Mouse (Mus musculus) splenic B cell, adult 2 months (primary cell): ENCODE results near the gene Ptprg.

ENCODE experiments used
- DNase-seq: peaks from one replicate; pipeline ENCODE4 v3.0.0-alpha.2; 2011; ENCODE audit warnings: low read depth, low spot score
- H3K27me3 ChIP-seq: 2 replicates; pipeline ENCODE4 v1.6.1; 2012; ENCODE audit warnings: mild to moderate bottlenecking, low read length, moderate library complexity, mixed read lengths; ENCODE audit not compliant: control insufficient read depth, poor library complexity, insufficient read depth, severe bottlenecking
- H3K36me3 ChIP-seq: 2 replicates; pipeline ENCODE4 v1.6.1; 2012; ENCODE audit warnings: mild to moderate bottlenecking, low read length, moderate library complexity, mixed read lengths; ENCODE audit not compliant: control insufficient read depth, poor library complexity, insufficient read depth, severe bottlenecking

The Ptprg gene

GRCm38 (mm10) chr14:12062628-12063360, 509.5 kb downstream of the Ptprg start:
- Histone ChIP-seq H3K27me3 (no peaks in the 10 kb centered on the region), H3K36me3 (no peaks in the 10 kb centered on the region)
- DNase-seq: no peak

- Histone ChIP-seq H3K36me3 (no peaks in the 10 kb centered on the region), H3K27me3 (no peaks in the 10 kb centered on the region)
- DNase-seq: no peak
These were observed 511.7 kb downstream of the Ptprg start for GRCm38 (mm10) chr14:12065001-12065400.

- no peak for DNase-seq
- no peaks in the 10 kb centered on the region for H3K36me3 ChIP-seq
- no peaks in the 10 kb centered on the region for H3K27me3 ChIP-seq
These were observed 512.4 kb downstream of the Ptprg start for GRCm38 (mm10) chr14:12065736-12066135.

- Histone ChIP-seq H3K36me3 (no peaks in the 10 kb centered on the region), H3K27me3 (no peaks in the 10 kb centered on the region)
- DNase-seq: no peak
These were observed 516.4 kb downstream of the Ptprg start for GRCm38 (mm10) chr14:12069707-12070106.

- DNase-seq: no peak
- Histone ChIP-seq H3K36me3 (no peaks in the 10 kb centered on the region), H3K27me3 (no peaks in the 10 kb centered on the region)
These were observed 517.0 kb downstream of the Ptprg start for GRCm38 (mm10) chr14:12070361-12070760.

GRCm38 (mm10) chr14:12070856-12071465, 517.6 kb downstream of the Ptprg start:
- no peaks in the 10 kb centered on the region for H3K36me3 ChIP-seq
- DNase-seq: no peak
- H3K27me3 ChIP-seq: no peaks in the 10 kb centered on the region

GRCm38 (mm10) chr14:12072026-12072861, 518.9 kb downstream of the Ptprg start:
- Histone ChIP-seq H3K36me3 (no peaks in the 10 kb centered on the region), H3K27me3 (no peaks in the 10 kb centered on the region)
- DNase-seq: no peak

GRCm38 (mm10) chr14:12073408-12074107, 520.2 kb downstream of the Ptprg start:
- H3K36me3 ChIP-seq: no peaks in the 10 kb centered on the region
- no peak for DNase-seq
- no peaks in the 10 kb centered on the region for H3K27me3 ChIP-seq

- Histone ChIP-seq H3K36me3 (no peaks in the 10 kb centered on the region), H3K27me3 (no peaks in the 10 kb centered on the region)
- no peak for DNase-seq
These were observed 523.9 kb downstream of the Ptprg start for GRCm38 (mm10) chr14:12077193-12077592.

- no peak for DNase-seq
- no peaks in the 10 kb centered on the region for H3K36me3 ChIP-seq
- H3K27me3 ChIP-seq: no peaks in the 10 kb centered on the region
These were observed 525.9 kb downstream of the Ptprg start for GRCm38 (mm10) chr14:12079250-12079649.

GRCm38 (mm10) chr14:12079833-12080401, 526.6 kb downstream of the Ptprg start:
- no peak for DNase-seq
- H3K36me3 ChIP-seq: no peaks in the 10 kb centered on the region
- no peaks in the 10 kb centered on the region for H3K27me3 ChIP-seq

GRCm38 (mm10) chr14:12082131-12082921, 529.0 kb downstream of the Ptprg start:
- Histone ChIP-seq H3K27me3 (no peaks in the 10 kb centered on the region), H3K36me3 (no peaks in the 10 kb centered on the region)
- no peak for DNase-seq

- DNase-seq: no peak
- H3K27me3 ChIP-seq: no peaks in the 10 kb centered on the region
- H3K36me3 ChIP-seq: no peaks in the 10 kb centered on the region
These were observed 530.7 kb downstream of the Ptprg start for GRCm38 (mm10) chr14:12084076-12084475.

GRCm38 (mm10) chr14:12085078-12085477, 531.7 kb downstream of the Ptprg start:
- no peaks in the 10 kb centered on the region for H3K27me3 ChIP-seq
- no peaks in the 10 kb centered on the region for H3K36me3 ChIP-seq
- no peak for DNase-seq
